Mouse (Mus musculus): ENCODE results near the gene Vwa7.
"Not testable (repeated sequence)": the region's sequence is repeated elsewhere in the genome, so short reads cannot be mapped to it uniquely, and the experiment has no call there.

Gene Vwa7
- long read RNA-seq, experiment 1, full-length matches to known transcripts: 2 of 2 reads
- long read RNA-seq, experiment 1, partial matches to known transcripts: 0 of 2 reads
- long read RNA-seq, experiment 1, other reads (novel, unspliced or antisense): 0 of 2 reads
- long read RNA-seq, experiment 2: 0 reads

GRCm38 (mm10) chr17:35016376-35016775 lies at the start of gene Vwa7:
Vwa7 (plus strand) TSS chr17:35016579.
- intact Hi-C loops (cut with DNase I): no loop called here

GRCm38 (mm10) chr17:34969822-34970221 lies 46.6 kb upstream of the Vwa7 start, which contains the start of gene Gm20481:
Gm20481 (plus strand) TSS chr17:34969912.
- intact Hi-C loops (cut with DNase I): not testable (repeated sequence)

- intact Hi-C loops (cut with DNase I): not testable (repeated sequence)
These were observed 45.5 kb upstream of the Vwa7 start for GRCm38 (mm10) chr17:34970850-34971249.

DNA sequence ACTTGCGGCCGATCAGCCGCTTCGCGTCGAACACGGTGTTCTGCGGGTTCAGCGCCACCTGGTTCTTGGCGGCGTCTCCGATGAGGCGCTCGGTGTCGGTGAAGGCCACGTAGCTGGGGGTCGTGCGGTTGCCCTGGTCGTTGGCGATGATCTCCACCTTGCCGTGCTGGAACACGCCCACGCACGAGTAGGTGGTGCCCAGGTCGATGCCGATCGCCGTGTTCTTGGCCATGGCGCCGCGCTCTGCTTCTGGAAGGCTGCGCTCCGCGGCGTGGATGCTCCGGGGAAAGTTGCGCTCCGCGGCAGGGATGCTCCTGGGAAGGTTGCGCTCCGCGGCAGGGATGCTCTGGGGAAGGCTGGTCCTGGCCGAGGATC lies 44.7 kb upstream of the Vwa7 start:
- intact Hi-C loops (cut with DNase I): not testable (repeated sequence)

DNA sequence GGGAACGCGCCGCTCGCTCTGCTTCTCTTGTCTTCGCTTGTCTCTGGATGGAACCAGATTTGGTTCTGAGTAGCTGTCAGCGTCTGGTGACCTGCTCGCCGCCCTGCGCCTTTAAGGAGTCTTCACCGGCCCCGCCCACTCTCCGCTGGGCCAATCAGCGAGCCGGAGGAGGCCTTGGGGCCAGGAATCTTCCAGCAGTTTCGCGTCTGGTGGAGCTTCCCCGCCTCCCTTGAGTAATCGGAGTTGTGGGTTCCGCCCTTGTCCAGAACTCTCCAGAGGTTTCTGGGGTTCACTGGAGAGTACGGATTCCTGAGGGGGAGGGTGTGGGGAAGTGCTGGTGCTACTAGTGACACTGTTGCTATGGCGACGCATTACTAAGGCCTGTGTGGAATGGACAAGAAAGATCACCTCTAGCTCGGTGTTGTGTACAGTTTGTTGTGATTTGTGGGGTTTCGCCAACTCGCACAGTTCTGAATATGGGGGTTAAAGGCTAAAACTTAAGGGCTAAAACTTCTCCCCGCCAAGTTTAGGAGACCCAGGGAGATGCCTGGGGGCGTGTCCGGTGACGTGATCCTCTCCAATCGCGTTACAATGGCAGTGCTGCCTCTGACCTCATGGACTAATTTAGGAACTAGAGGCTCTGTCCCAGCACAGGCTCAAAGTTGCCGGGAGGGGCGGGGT lies 44.2 kb upstream of the Vwa7 start, which contains the start of the genes Hspa1a and Hspa1l:
Gene Hspa1a, minus strand, starts transcription at position 88 of the 681 bp plus-strand sequence.
Gene Hspa1l, plus strand, starts transcription at position 635 of the 681 bp plus-strand sequence.
- intact Hi-C loops (cut with DNase I): not testable (repeated sequence)

DNA sequence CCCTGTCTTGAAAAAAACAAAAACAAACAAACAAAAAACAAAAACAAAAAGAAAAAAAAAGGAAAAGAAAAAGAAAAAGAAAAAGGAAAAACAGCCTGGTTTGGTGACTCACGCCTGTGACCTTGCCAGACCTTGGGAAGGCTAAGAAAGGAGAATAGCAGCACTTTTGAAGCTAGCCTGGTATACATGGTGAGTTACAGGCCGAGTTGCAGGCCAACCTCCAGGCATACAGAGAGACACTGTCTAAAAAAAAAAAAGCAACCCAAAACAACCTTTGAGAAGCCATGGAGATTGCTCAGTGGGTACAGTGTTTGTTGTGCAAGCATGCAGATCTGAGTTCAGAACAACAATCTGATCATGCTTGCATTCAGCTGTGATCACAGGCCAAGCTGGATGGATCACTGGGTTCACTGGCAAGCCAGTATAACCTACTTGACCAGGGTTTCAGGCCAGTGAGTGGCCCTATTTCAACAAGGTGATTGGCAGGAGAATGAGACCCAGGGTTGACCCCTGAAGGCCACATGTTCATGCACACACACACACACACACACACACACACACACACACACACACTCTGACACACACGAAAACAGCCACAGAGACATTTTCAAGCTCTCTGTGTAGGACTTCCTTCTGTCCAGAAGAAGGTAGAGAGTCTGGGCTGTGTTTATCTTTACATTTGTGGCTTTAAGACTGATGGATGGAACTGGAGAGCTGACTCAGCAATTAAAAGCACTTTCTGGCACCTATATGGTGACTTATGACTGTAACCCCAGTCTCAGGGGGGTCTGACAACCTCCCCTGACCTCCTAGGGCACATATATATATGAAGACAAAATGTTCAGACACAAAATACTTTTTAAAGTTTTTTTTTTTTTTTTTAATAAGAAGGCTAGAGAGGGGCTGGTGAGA lies 40.5 kb upstream of the Vwa7 start:
- intact Hi-C loops (cut with DNase I): no loop called here

GRCm38 (mm10) chr17:34977000-34977399 lies 39.4 kb upstream of the Vwa7 start:
- intact Hi-C loops (cut with DNase I): no loop called here

DNA sequence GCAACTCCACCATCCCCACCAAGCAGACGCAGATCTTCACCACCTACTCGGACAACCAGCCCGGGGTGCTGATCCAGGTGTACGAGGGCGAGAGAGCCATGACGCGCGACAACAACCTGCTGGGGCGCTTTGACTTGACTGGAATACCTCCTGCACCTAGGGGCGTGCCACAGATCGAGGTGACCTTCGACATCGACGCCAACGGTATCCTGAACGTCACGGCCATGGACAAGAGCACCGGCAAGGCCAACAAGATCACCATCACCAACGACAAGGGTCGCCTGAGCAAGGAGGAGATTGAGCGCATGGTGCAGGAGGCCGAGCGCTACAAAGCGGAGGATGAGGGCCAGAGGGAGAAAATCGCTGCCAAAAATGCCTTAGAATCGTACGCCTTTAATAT lies 38.1 kb upstream of the Vwa7 start:
- intact Hi-C loops (cut with DNase I): no loop called here

DNA sequence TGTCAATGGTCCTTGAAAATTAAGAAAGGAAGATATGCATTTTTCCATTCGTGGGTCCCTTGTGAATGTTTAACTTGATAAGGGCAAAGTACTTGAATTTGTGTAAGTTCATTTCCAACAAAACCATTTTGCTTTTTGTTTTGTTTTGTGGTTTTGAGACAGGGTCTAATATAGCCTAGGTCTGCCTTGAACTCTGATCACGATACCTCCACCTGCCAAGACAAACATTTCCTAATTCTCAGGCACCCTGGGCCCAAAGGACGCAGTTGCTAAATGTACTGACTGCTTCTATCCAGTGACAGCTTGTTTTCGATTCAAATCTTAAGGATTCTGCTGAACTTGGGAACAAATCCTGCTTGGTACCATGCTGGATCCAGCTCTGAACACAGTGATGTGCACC lies 36.7 kb upstream of the Vwa7 start:
- intact Hi-C loops (cut with DNase I): loop anchor here (2.0 to 5.0 kb wide), 2 partner anchors 27 to 142 kb away; partner anchors contain the start of genes Dxo and Stk19

- intact Hi-C loops (cut with DNase I): loop anchor here (2.0 to 5.0 kb wide), 2 partner anchors 28 to 143 kb away; partner anchors contain the start of genes Dxo and Stk19
These were observed 35.7 kb upstream of the Vwa7 start for GRCm38 (mm10) chr17:34980655-34981054.

- intact Hi-C loops (cut with DNase I): loop anchor here (2.0 to 5.0 kb wide), 2 partner anchors 29 to 144 kb away; partner anchors contain the start of genes Dxo and Stk19
These were observed 34.6 kb upstream of the Vwa7 start, which contains the start of gene Lsm2 for GRCm38 (mm10) chr17:34981690-34982180. Lsm2 (plus strand) TSS chr17:34981862.

DNA sequence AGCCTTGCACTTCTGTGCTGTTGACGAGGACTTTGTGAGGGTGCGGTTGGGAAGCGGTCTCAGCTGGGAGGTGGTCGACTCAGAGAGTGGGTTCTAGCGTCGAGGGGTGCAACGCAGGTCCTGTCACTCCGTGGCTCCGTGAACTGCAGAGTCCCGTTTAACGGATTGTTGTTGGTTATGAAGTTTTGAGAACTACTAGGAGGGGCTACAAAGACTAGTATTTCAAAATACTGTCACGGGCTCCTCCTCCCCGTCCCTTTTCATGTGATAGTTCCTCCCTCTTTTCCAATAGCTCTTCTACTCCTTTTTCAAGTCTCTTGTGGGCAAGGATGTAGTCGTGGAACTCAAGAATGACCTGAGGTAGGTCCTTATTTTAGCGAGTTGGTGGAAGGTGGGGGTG lies 34.1 kb upstream of the Vwa7 start:
- intact Hi-C loops (cut with DNase I): loop anchor here (5.0 kb wide), 1 partner anchor 145 kb away; the partner anchor contains the start of genes Dxo and Stk19

- intact Hi-C loops (cut with DNase I): loop anchor here (5.0 kb wide), 1 partner anchor 147 kb away; the partner anchor contains the start of genes Dxo and Stk19
These were observed 32.2 kb upstream of the Vwa7 start for GRCm38 (mm10) chr17:34984218-34984617.

GRCm38 (mm10) chr17:34994751-34995150 lies 21.6 kb upstream of the Vwa7 start:
- intact Hi-C loops (cut with DNase I): no loop called here

DNA sequence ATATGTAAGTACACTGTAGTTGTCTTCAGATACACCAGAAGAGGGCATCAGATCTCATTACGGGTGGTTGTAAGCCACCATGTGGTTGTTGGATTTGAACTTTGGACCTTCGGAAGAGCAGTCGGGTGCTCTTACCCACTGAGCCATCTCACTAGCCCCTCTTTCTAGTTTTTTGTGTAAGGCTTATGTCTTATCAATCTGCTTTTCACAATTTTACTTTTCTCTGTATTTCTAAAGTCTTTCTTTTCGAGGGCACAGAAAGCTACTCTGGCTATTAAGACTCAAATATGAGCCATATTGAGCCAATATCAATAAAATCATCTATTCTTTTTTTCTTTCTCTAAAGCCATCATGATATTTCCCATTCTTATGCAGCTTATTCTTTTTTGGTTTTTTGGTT lies 21.2 kb upstream of the Vwa7 start:
- intact Hi-C loops (cut with DNase I): not testable (repeated sequence)

DNA sequence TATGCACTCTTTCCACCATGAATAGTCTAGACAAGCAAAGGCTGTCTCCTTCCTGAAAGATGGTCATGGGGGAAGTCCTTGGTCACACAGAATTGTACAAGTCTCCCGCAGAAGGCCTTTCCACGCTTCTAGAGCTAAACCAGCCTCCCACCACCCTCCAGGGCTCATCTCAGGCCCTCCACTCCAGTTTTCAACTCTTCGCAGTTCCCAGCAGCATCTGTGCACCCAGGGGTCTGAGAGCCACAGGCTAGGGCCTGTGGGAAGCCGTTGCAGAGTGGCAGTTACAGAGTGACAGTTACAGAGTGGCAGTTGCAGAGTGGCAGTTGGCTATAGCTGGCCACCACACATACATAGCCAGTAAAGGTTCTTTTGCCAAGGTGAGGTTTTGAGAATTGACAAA lies 20.5 kb upstream of the Vwa7 start:
- intact Hi-C loops (cut with DNase I): not testable (repeated sequence)

GRCm38 (mm10) chr17:34996411-34997141 lies 19.8 kb upstream of the Vwa7 start:
- intact Hi-C loops (cut with DNase I): no loop called here

- intact Hi-C loops (cut with DNase I): no loop called here
These were observed 19.3 kb upstream of the Vwa7 start for GRCm38 (mm10) chr17:34997142-34997483.

- intact Hi-C loops (cut with DNase I): no loop called here
These were observed 17.6 kb upstream of the Vwa7 start for GRCm38 (mm10) chr17:34998526-34999430.

Measured in adrenal gland (tissue).